Mouse (Mus musculus) midbrain, embryonic 15.5 days (tissue): ENCODE results near the gene Dnm1. TPM values are rescaled to one million over a fixed set of nuclear protein-coding genes. Genes with fewer than 3 reads are reported as not detected.
"Not testable (repeated sequence)": the region's sequence is repeated elsewhere in the genome, so short reads cannot be mapped to it uniquely, and the experiment has no call there.

ENCODE experiments used
- ATAC-seq: fragments of 200-750 bp; cut with Nextera tagmentation; replicated peaks from 2 replicates; pipeline ENCODE4 v1.8.0; 2017; ENCODE audit warnings: moderate TSS enrichment
- H3K27ac ChIP-seq: fragments of 300-500 bp; sonication (generic); 2 replicates; pipeline ENCODE4 v1.5.1; 2015; ENCODE audit warnings: mild to moderate bottlenecking, inconsistent platforms
- H3K27me3 ChIP-seq: fragments of 300-500 bp; sonication (generic); replicated peaks from 2 replicates; pipeline ENCODE4 v1.6.1; 2015; ENCODE audit warnings: inconsistent platforms
- H3K36me3 ChIP-seq: fragments of 300-500 bp; sonication (generic); replicated peaks from 2 replicates; pipeline ENCODE4 v1.6.1; 2015; ENCODE audit warnings: inconsistent platforms
- H3K4me1 ChIP-seq: fragments of 300-500 bp; sonication (generic); 2 replicates; pipeline ENCODE4 v1.6.1; 2015; ENCODE audit warnings: inconsistent platforms
- H3K4me2 ChIP-seq: fragments of 300-500 bp; sonication (generic); 2 replicates; pipeline ENCODE4 v1.6.1; 2015; ENCODE audit warnings: inconsistent platforms, mild to moderate bottlenecking, moderate library complexity
- H3K4me3 ChIP-seq: fragments of 300-500 bp; sonication (generic); 2 replicates; pipeline ENCODE4 v1.5.1; 2015; ENCODE audit warnings: mild to moderate bottlenecking, inconsistent platforms
- H3K9ac ChIP-seq: fragments of 300-500 bp; sonication (generic); 2 replicates; pipeline ENCODE4 v1.6.1; 2015; ENCODE audit warnings: mild to moderate bottlenecking, inconsistent platforms
- H3K9me3 ChIP-seq: fragments of 300-500 bp; sonication (generic); 2 replicates; pipeline ENCODE4 v1.6.1; 2016; ENCODE audit warnings: inconsistent platforms
- WGBS: fragments of 180-500 bp; shearing (Covaris S2); methylation state at CpG from one replicate; pipeline ENCODE4 v1.1.7; 2015; ENCODE audit warnings: mixed read lengths; 5-methylcytosine and 5-hydroxymethylcytosine counted together
- polyA plus RNA-seq: library from polyadenylated mRNA; unstranded; fragments of >200 nt; fragmentation: Nextera tagmentation; extraction: Ambion mirVana; gene quantifications from 2 replicates; pipeline ENCODE4 v1.2.1, GENCODE M21; 2015

The Dnm1 gene
- polyA plus RNA-seq, 1 experiment from 2014 or later = 78.4 TPM

DNA sequence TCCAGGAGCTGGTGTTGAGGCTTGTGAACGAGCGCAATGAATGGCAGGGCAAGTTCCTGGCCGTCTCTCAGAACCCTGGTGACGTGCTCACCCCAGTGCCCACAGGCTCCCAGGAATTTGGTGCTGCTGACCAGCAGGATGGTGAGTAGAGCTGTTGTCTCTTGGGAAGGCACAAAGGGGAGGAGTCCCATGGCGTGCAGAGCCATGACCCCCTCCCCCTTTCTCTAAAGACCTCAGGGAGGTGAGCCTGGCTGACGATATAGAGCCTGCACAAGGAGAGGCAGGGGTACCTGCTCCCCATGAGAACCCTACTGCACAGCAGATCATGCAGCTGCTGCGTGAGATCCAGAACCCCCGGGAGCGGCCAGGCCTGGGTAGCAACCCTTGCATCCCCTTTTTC lies 47.0 kb downstream of the Dnm1 start:
- H3K36me3 ChIP-seq = peaks cover 55% of the 10 kb centered on the region
- no peaks in the 10 kb centered on the region for H3K4me1 ChIP-seq
- no peaks in the 10 kb centered on the region for H3K9me3 ChIP-seq
- H3K9ac ChIP-seq = no peak overlapping the region
- H3K4me2 ChIP-seq = no peak overlapping the region
- ATAC-seq = no peak
- no peak overlapping the region for H3K27ac ChIP-seq
- WGBS = 85% methylated on average over 9 of the region's 9 CpGs
- no peak overlapping the region for H3K4me3 ChIP-seq
- no peaks in the 10 kb centered on the region for H3K27me3 ChIP-seq

DNA sequence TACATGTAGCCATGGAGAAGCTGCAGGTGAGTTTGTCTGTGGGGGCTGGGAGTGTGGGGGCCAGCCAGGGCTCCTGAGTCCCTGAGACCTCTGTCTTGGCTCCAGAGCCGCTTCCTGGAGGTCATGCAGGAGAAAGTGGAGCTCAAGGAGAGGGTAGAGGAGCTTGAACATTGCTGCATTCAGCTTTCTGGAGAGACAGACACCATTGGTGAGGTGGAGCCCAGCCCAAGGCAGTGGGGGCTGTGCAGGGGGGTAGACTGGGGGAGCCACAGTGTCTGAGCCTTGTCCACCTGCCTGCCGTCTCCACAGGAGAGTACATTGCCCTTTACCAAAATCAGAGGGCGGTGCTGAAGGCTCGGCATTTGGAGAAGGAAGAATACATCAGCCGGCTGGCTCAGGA lies 47.5 kb downstream of the Dnm1 start:
- Histone ChIP-seq H3K27me3 (no peaks in the 10 kb centered on the region), H3K27ac (no peak overlapping the region), H3K9me3 (no peaks in the 10 kb centered on the region), H3K4me1 (no peaks in the 10 kb centered on the region), H3K9ac (no peak overlapping the region), H3K36me3 (peaks cover 56% of the 10 kb centered on the region), H3K4me2 (no peak overlapping the region), H3K4me3 (no peak overlapping the region)
- no peak for ATAC-seq
- 87% methylated on average over 5 of the region's 5 CpGs for WGBS

DNA sequence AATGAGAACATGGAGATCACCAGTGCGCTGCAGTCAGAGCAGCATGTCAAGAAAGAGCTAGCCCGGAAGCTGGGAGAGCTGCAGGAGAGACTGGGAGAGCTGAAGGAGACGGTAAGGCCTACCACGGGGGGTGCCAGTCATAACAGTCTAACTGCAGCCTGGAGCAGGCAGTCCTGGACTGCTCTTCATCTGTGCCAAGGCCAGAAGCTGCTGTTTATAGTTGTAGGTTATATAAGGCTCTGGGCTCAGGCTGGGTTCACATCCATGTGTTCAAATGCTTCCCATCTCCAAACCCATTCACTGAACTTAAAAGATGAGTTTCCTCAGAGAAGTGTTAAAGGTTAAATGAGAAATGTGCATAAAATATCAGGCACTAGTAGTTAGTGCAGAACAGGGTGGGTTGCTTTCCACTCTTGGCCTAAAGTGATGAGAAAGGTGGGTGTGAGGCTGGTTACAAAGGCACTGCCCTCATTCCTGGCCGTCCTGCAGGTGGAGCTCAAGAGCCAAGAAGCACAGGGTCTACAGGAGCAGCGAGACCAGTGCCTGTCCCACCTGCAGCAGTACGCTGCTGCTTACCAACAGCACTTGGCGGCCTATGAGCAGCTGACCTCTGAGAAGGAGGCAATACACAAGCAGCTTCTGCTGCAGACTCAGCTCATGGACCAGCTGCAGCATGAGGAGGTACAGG lies 48.8 kb downstream of the Dnm1 start:
- 57% methylated on average over 8 of the region's 8 CpGs for WGBS
- H3K9me3 ChIP-seq = no peaks in the 10 kb centered on the region
- no peaks in the 10 kb centered on the region for H3K27me3 ChIP-seq
- H3K4me2 ChIP-seq = no peak overlapping the region
- no peaks in the 10 kb centered on the region for H3K4me1 ChIP-seq
- no peak overlapping the region for H3K4me3 ChIP-seq
- H3K9ac ChIP-seq = no peak overlapping the region
- peaks cover 55% of the 10 kb centered on the region for H3K36me3 ChIP-seq
- no peak overlapping the region for H3K27ac ChIP-seq
- ATAC-seq = 0 out of 2 replicates have a peak, but pooled peaks have one; percentile 18

GRCm38 (mm10) chr2:32302952-32303351 lies 50.2 kb downstream of the Dnm1 start:
- Histone ChIP-seq H3K4me3 (no peak overlapping the region), H3K4me1 (no peaks in the 10 kb centered on the region), H3K36me3 (peaks cover 65% of the 10 kb centered on the region), H3K9ac (no peak overlapping the region), H3K27ac (no peak overlapping the region), H3K9me3 (no peaks in the 10 kb centered on the region), H3K27me3 (no peaks in the 10 kb centered on the region), H3K4me2 (no peak overlapping the region)
- WGBS = 91% methylated on average over 10 of the region's 10 CpGs
- no peak for ATAC-seq

DNA sequence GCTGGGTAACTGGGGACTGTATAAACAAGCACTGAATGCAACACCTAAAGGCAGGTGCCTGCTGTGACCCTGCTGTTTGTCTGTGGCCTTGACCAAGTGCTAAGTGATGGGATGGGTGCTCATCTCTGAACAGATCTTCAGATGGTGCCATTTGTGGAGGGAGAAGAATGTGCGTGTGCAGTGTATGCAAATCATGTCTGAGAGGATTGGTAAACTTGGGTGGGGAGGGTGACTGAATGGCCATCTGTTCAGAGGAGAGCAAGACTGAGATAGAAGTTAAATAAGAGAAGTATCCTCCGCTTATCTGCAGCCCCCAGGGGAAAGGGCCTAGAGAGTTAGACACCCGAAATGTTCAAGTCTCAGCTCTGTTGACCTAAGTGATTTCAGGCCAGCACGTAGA lies 53.7 kb downstream of the Dnm1 start:
- no peaks in the 10 kb centered on the region for H3K27me3 ChIP-seq
- H3K9me3 ChIP-seq = no peaks in the 10 kb centered on the region
- no peak overlapping the region for H3K4me2 ChIP-seq
- H3K4me3 ChIP-seq = no peak overlapping the region
- H3K27ac ChIP-seq = no peak overlapping the region
- 86% methylated on average over 4 of the region's 4 CpGs for WGBS
- no peak overlapping the region for H3K9ac ChIP-seq
- ATAC-seq = no peak
- peaks cover 66% of the 10 kb centered on the region for H3K36me3 ChIP-seq
- H3K4me1 ChIP-seq = no peaks in the 10 kb centered on the region

GRCm38 (mm10) chr2:32295842-32296241 lies 57.3 kb downstream of the Dnm1 start:
- H3K9ac ChIP-seq, H3K27ac ChIP-seq, H3K4me3 ChIP-seq, ATAC-seq, H3K9me3 ChIP-seq, H3K27me3 ChIP-seq, H3K4me2 ChIP-seq, H3K4me1 ChIP-seq: not testable (repeated sequence)
- H3K36me3 ChIP-seq = peaks cover 41% of the 10 kb centered on the region
- 88% methylated on average over 2 of the region's 2 CpGs for WGBS

- H3K4me1 ChIP-seq = no peaks in the 10 kb centered on the region
- H3K9me3 ChIP-seq = no peaks in the 10 kb centered on the region
- no peak overlapping the region for H3K4me2 ChIP-seq
- no peak overlapping the region for H3K4me3 ChIP-seq
- ATAC-seq = no peak
- 84% methylated on average over 3 of the region's 3 CpGs for WGBS
- H3K27ac ChIP-seq = no peak overlapping the region
- peaks cover 41% of the 10 kb centered on the region for H3K36me3 ChIP-seq
- no peak overlapping the region for H3K9ac ChIP-seq
- no peaks in the 10 kb centered on the region for H3K27me3 ChIP-seq
Measured at GRCm38 (mm10) chr2:32295285-32295684, 57.9 kb downstream of the Dnm1 start.

GRCm38 (mm10) chr2:32294348-32294747 lies 58.8 kb downstream of the Dnm1 start:
- WGBS = 87% methylated on average over 8 of the region's 8 CpGs
- H3K4me3 ChIP-seq = no peak overlapping the region
- ATAC-seq = no peak
- no peaks in the 10 kb centered on the region for H3K27me3 ChIP-seq
- no peak overlapping the region for H3K4me2 ChIP-seq
- no peak overlapping the region for H3K9ac ChIP-seq
- H3K36me3 ChIP-seq = peaks cover 35% of the 10 kb centered on the region
- no peak overlapping the region for H3K27ac ChIP-seq
- H3K9me3 ChIP-seq = no peaks in the 10 kb centered on the region
- peaks cover 6% of the 10 kb centered on the region for H3K4me1 ChIP-seq

- H3K27me3 ChIP-seq = no peaks in the 10 kb centered on the region
- H3K9me3 ChIP-seq = no peaks in the 10 kb centered on the region
- no peak overlapping the region for H3K27ac ChIP-seq
- peak overlapping the region; percentile 80; the same call in 1 of the 2 replicates for H3K4me3 ChIP-seq
- peaks cover 6% of the 10 kb centered on the region; the same call in 1 of the 2 replicates for H3K36me3 ChIP-seq
- H3K4me1 ChIP-seq = peaks cover 26% of the 10 kb centered on the region
- ATAC-seq = no peak
- H3K4me2 ChIP-seq = peak overlapping the region; percentile 86; the same call in 1 of the 2 replicates
- H3K9ac ChIP-seq = no peak overlapping the region
Measured at GRCm38 (mm10) chr2:32289578-32289977, 63.6 kb downstream of the Dnm1 start.

GRCm38 (mm10) chr2:32288371-32288931 lies 64.7 kb downstream of the Dnm1 start:
- 1% methylated on average over 29 of the region's 29 CpGs for WGBS
- no peaks in the 10 kb centered on the region for H3K9me3 ChIP-seq
- H3K27me3 ChIP-seq = no peaks in the 10 kb centered on the region
- H3K4me3 ChIP-seq = peak overlapping the region; percentile 80
- H3K4me1 ChIP-seq = peaks cover 26% of the 10 kb centered on the region
- peak; percentile 67 for ATAC-seq
- H3K36me3 ChIP-seq = peaks cover 10% of the 10 kb centered on the region; the same call in 1 of the 2 replicates
- H3K9ac ChIP-seq = peak overlapping the region; percentile 74
- H3K4me2 ChIP-seq = peak overlapping the region; percentile 86
- peak overlapping the region; percentile 70 for H3K27ac ChIP-seq

DNA sequence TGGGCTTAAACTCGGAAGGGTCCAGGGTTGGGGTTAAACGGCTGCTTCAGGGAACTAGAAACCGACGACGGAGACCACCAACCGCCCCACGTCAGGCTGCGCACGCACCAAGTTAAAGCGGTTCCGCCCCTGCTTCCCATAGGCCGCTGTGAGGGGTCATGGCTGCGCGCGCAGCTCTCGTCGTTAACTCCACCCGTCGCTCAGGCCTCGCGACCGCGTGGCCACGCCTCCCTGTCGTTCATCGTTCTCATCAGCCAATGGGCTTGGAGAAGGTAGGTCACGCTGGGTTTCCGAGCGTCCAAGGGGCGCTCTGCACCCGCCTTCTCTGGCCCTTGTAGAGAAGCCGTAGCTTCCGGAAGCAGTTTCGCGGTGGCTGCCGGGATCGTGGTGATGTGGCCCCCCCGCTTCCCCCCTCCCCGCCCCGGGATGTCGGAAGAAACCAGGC lies 65.2 kb downstream of the Dnm1 start, which contains the start of gene Swi5:
Swi5 (minus strand) TSS at position 153 of the 445 bp plus-strand sequence.
- peak within 1 kb of the TSS; percentile 74 for H3K27ac ChIP-seq
- H3K4me1 ChIP-seq = peaks cover 26% of the 10 kb centered on the region
- ATAC-seq = peak; percentile 99
- peak within 1 kb of the TSS; percentile 86 for H3K4me2 ChIP-seq
- H3K4me3 ChIP-seq = peak within 1 kb of the TSS; percentile 80
- H3K27me3 ChIP-seq = no peaks in the 10 kb centered on the region
- WGBS = 0% methylated on average over 41 of the region's 41 CpGs
- H3K36me3 ChIP-seq = peaks cover 10% of the 10 kb centered on the region; the same call in 1 of the 2 replicates
- H3K9me3 ChIP-seq = no peaks in the 10 kb centered on the region
- H3K9ac ChIP-seq = peak within 1 kb of the TSS; percentile 85

- Histone ChIP-seq H3K27ac (peak within 1 kb of the TSS; percentile 74), H3K9me3 (no peaks in the 10 kb centered on the region), H3K4me3 (peak within 1 kb of the TSS; percentile 80), H3K4me2 (peak within 1 kb of the TSS; percentile 86), H3K4me1 (peaks cover 26% of the 10 kb centered on the region), H3K9ac (peak within 1 kb of the TSS; percentile 85), H3K36me3 (peaks cover 9% of the 10 kb centered on the region; the same call in 1 of the 2 replicates), H3K27me3 (no peaks in the 10 kb centered on the region)
- ATAC-seq = no peak
- under 1% methylated on average over 23 of the region's 23 CpGs for WGBS
Measured at GRCm38 (mm10) chr2:32287334-32287840, 65.8 kb downstream of the Dnm1 start, which contains the start of gene Golga2. Gene Golga2, plus strand, starts transcription at chr2:32287384.
